Mouse (Mus musculus) telencephalon, adult 2 months (tissue): ENCODE results near the gene Afg3l1.
"Not testable (repeated sequence)": the region's sequence is repeated elsewhere in the genome, so short reads cannot be mapped to it uniquely, and the experiment has no call there.

ENCODE experiments used
- DNase-seq: peaks from one replicate; pipeline ENCODE4 v3.0.0-alpha.2; 2011; ENCODE audit warnings: low read depth, low spot score

Gene Afg3l1

GRCm38 (mm10) chr8:123467476-123467875 lies 10.2 kb upstream of the Afg3l1 start:
- no peak for DNase-seq

- not testable (repeated sequence) for DNase-seq
These were observed 4.7 kb upstream of the Afg3l1 start for GRCm38 (mm10) chr8:123472991-123473390.

- DNase-seq: not testable (repeated sequence)
These were observed 3.2 kb upstream of the Afg3l1 start for GRCm38 (mm10) chr8:123474549-123474948.

GRCm38 (mm10) chr8:123476911-123477736 lies 579 bp upstream of the Afg3l1 start:
- no peak for DNase-seq

DNA sequence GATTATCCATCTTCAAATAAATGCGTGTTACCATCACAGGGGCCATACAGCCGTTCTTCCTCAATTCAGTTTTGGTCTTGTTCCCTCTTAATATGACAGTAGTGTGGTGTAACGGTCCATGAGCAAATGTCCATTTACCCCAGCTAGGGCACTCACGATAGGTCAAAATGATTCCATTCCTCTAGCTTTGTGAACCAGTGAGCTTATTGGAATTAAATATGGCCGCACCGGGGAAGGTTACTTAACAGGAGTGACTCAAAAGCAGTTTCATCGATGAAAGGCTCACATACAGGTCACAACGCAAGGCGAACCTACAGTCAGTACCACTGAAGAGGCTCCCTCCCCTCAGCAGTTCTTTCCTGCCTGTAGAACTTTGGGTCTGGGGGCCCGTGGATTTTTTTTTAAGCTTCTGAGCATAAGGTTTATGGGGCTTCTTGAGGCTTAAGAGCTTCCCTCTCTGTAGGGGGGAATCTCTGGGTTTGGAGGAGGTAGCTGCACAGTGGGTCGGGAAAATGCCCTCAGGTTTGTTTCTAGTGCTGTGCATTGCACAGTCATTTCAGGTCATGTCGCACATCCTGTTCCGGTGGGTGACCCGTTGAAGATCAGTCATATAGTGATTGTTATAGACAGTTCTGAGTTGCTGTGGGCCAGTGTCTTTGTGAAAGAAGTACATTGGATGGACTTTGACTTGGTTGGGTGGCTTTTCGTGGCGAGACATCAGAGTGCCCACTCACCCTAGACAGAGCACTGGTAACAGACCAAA lies 934 bp downstream of the Afg3l1 start:
- no peak for DNase-seq

DNA sequence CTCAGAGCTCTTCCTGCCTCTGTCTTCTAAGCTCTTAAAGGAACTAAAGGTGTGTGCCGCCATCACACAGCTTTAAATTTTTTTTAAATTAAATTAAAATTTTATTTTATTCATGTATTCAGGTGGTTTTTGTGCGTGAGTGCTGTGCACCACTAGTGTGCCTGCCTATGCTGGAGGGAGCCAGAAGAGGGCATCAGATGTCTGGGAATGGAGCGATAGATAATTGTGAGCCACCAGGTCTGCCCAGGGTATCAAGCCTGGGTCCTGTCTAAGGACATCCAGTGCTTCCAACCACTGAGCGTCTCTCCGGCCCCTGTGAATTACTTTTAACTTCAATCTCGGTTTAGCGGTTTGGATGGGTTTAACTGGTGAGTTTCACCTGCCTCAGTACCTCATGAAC lies 4.9 kb downstream of the Afg3l1 start:
- no peak for DNase-seq

DNA sequence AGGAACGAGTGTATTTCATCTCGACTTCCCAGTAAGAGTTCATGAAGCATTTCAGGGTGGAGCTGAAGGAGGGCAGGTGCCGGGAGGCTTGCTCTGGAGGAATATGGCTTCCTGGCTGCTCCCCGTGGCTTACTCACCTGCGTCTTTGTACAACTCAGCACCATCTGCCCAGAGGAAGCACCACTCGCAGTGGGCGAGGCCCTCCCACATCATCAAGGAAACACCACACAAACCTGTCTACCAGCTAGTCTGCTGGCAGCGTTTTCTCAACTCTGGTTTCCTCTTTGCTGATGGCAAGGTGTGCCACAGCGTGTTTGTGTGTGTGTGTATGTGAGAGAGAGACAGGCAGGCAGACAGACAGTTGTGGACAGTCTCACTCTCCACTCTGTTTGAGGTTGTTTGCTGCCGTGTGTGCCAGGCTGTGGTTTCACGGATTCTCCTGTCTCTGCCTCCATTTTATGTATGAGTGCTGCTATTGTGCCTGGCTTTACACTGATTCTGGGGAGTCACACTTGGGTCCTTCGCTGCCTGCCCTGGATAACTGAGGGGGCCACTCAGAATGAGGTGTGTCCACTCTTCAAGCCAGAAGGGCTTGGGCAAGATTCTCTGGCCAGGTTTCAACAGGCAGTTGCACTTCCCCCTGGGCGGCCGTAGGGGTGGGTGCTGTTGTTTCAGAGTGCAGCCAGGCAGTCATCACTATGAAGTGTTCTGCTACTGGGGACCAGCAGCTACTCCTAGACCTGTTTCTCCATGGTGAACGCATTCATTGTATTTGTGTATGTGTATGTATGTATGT lies 13.8 kb downstream of the Afg3l1 start:
- no peak for DNase-seq

- DNase-seq: no peak
These were observed 15.2 kb downstream of the Afg3l1 start for GRCm38 (mm10) chr8:123492898-123493297.

- no peak for DNase-seq
These were observed 20.0 kb downstream of the Afg3l1 start for GRCm38 (mm10) chr8:123497699-123498098.

DNA sequence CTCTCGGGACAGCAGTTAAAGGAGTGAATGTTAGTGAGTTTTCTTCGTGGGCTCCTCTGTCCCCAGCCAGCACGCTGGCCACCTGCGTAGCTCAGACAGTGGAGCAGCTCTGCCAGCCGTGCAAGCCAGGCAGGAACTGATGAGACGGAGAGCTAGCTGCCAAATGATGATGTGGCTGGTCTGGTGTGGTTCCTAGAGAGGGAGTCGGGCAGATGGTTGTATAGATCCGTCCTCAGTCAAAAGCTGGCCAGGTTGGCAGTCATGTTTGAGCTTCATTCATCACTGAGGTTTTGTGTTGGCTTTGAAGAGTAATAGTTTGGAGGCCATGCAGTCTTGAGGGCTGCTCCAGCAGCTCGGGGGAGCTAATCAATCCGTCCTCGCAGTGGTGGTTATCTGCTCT lies 21.3 kb downstream of the Afg3l1 start:
- DNase-seq: no peak

DNA sequence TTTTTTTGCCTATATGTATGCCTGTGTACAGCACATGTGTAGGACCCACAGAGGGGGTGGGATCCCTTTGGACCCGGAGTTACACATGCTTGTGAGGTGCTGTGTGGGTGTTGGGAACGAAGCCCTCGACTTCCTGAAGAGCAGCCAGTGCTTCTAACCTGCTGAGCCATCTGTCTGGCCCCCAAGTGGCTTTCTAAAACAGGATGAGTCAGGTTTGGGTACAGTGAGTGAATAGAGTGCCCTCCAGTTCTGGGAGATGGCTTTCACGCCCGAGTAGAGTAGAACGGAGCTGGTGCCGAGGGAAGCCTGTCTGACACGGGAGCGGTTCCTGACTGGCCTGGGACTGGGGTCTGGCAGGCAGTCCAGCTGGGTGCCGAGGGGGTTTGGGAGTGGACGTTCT lies 21.9 kb downstream of the Afg3l1 start:
- no peak for DNase-seq

DNA sequence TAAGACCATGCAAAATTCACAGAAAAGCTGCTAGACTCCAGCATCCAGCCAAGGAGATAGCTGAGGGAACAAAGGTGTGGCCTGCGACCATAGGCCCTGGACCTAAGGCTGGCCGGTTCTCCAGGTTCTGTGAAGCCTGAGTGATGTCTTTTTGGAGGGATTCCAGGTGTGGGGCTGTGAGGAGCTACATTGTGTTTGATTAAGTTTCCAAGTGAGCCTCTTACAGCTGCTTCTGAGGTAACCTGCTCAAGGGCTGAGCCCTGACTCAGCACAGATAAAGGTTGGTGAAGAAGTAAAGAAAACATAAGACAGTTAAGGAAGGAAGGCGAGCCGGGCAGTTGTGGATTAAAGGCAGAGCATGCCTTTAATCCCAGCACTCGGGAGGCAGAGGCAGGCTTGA lies 24.5 kb downstream of the Afg3l1 start:
- DNase-seq: no peak

GRCm38 (mm10) chr8:123503801-123504467 lies 26.2 kb downstream of the Afg3l1 start:
- no peak for DNase-seq

- no peak for DNase-seq
These were observed 27.0 kb downstream of the Afg3l1 start for GRCm38 (mm10) chr8:123504591-123505195.

DNA sequence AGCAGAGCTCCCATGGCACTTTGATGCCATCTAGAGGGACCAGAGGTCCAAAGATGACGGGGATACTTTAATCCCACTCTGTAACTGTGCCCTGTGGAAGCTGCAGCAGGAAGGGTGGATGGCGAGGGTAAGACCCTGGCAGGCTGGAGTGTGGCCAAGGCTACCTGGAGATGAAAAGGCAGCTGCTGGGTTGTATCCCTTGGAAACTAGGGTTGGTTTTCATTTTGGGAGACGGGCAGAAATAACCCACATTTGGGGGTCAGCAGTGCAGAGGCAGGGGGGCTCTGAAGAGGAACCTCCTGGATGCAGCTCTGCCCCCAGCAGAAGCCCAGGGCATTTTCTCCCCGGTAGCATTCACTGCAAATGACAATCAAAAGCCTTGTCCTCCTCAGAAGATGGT lies 27.6 kb downstream of the Afg3l1 start:
- DNase-seq: no peak

- DNase-seq: no peak
These were observed 28.0 kb downstream of the Afg3l1 start for GRCm38 (mm10) chr8:123505695-123506094.

DNA sequence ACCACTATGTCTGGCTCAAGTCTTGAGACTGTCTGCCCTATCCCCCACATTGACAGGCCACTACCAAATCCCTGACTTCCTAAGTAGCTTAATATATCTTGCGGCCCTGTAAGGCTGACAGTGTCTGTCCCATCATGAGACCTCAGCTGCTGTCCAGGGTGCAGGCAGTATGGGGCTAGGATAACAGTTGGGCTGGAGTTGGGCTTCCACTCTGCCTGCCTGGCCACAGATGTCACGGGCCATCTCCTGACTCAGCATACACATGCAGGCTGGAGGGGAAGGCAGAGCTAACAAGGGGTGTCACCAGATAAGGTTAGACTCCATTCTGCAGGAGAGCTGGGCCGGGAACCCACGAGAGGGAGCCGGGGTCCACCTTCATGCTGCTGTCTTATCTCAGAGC lies 29.4 kb downstream of the Afg3l1 start:
- DNase-seq: no peak

- DNase-seq: no peak
These were observed 33.1 kb downstream of the Afg3l1 start for GRCm38 (mm10) chr8:123510819-123511218.

DNA sequence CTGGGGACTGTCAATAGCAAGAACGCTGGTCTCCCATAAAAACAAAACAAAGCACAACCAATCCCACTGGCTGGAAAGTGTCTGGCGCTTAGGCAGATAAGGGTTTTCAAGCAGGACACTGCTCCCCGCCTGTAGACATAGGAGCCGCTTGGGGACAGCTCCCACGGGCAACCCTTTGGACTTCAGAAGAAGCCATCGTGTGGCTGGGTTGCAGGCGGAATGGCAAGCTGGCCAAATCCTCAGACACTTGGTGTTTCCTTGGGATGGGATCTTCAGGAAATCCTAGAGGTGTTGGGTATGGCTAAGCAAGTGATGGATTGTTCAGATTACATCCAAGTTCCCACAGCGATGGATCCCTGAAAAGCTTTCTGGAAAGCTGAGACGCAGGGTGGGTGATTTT lies 36.4 kb downstream of the Afg3l1 start:
- no peak for DNase-seq

DNA sequence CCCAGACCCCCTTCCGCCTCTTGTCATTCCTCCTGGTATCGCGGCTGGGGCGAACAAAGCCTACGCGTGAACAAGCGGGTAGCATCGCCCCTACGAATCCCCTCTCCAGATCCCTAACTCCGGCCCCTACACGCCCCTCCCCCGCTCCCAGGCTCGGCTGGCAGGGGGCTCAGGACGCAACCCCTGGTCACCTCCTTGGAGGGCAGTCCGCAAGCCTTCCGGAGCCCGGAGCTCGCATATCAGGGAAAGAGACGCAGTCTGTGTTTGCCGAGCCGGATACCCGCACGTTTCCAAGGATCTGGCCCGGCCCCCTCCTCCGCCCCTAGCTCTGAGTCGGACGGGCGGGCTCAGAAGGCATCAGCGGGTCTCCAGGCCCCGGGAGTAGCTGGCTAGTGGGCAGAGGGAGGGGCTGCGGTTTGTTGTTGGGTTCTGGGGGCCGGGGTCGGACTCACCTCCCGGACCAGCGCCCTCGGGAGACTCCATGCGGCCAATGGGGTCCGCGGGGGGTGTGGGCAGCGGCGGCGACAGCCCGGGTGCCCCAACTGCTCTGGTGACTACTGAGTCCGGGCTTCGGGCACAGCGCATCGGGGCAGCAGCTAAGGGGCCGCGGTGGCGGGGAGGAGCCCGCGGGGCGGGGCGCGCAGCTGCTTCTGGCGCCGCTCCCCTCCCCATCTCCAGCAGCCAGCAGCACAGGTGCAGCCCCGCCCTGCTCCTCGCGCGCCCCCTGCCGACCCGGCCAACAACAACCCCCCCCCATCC lies 37.3 kb downstream of the Afg3l1 start, which contains the start of gene Dbndd1:
Gene Dbndd1, minus strand, starts transcription at position 683 of the 759 bp plus-strand sequence.
- DNase-seq: no peak
